ENCODE assay signal across 31 mouse cellular contexts in the genomic region with DNA sequence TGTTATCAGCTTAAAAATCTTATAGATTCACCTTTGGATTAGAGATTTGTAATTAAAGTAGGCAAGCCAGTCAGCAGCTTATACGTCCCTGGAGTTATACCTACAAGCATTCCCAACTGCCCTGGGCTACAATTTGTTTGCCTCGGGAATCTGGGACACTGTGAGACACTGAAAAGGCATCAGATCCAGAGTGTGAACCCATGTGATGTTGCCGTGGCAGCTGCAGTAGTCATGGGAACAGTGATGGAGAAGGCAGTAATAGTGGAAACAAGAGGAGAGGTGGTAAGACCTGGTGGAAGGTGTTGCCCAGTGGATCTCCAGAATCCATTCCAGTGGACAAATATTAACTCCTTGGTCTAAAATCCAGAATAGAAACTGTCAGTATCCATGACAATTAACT. TPM values are rescaled to one million over a fixed set of nuclear protein-coding genes. Genes with fewer than 3 reads are reported as not detected.
"Had no signal": no experiment of that assay in that cellular context is flagged by ENCODE, and none has a peak within 500 bp of the region (broad histone marks: within the 10 kb centered on the region; RNA-seq: fewer than 3 reads in every experiment).

No protein-coding gene starts in this region.

- H3K36me3 ChIP-seq: heart, embryonic 10.5 days; heart, embryonic 12.5 days; hindbrain, embryonic 10.5 days; hindbrain, embryonic 12.5 days; intestine, embryonic 15.5 days; limb, embryonic 10.5 days; limb, embryonic 12.5 days had no signal

- H3K9me3 ChIP-seq: heart, embryonic 10.5 days; heart, embryonic 12.5 days; hindbrain, embryonic 10.5 days; hindbrain, embryonic 12.5 days; intestine, embryonic 15.5 days; limb, embryonic 10.5 days; limb, embryonic 12.5 days had no signal

- DNase-seq: gastrocnemius, adult 2 months; gastrocnemius, postnatal 10 days; gastrocnemius, postnatal 25 days; heart, adult 18-20 months; heart, postnatal 10 days; heart, postnatal 4 days; kidney, adult 18-20 months; kidney, adult 8-10 months; kidney, postnatal 10 days; kidney, postnatal 25 days; kidney, postnatal 4 days; liver had no signal

- H3K4me3 ChIP-seq: gastrocnemius, adult 2 months; heart, embryonic 10.5 days; heart, embryonic 12.5 days; hindbrain, embryonic 10.5 days; hindbrain, embryonic 12.5 days; intestine, embryonic 15.5 days; layer of hippocampus, adult 2 months; left cerebral cortex, adult 2 months; limb, embryonic 10.5 days; limb, embryonic 12.5 days had no signal

- H3K9ac ChIP-seq: heart, embryonic 12.5 days; hindbrain, embryonic 12.5 days; hindbrain, embryonic 14.5 days; intestine, embryonic 15.5 days; limb, embryonic 12.5 days had no signal

- H3K27ac ChIP-seq: gastrocnemius, adult 2 months; heart, embryonic 10.5 days; hindbrain, embryonic 10.5 days; hindbrain, embryonic 12.5 days; hindbrain, embryonic 14.5 days; intestine, embryonic 15.5 days; left cerebral cortex, adult 2 months; limb, embryonic 10.5 days; limb, embryonic 12.5 days had no signal

- H3K27me3 ChIP-seq: heart, embryonic 12.5 days; hindbrain, embryonic 12.5 days; intestine, embryonic 15.5 days; limb, embryonic 12.5 days had no signal

- ATAC-seq: hindbrain, embryonic 16.5 days; inflammation-experienced regulatory T-cells, adult 6 months; intestine, embryonic 15.5 days; intestine, postnatal 0 days had no signal

- H3K4me2 ChIP-seq: heart, embryonic 12.5 days; hindbrain, embryonic 12.5 days; hindbrain, embryonic 14.5 days; intestine, embryonic 15.5 days; limb, embryonic 12.5 days; liver, embryonic 11.5 days had no signal

- H3K4me1 ChIP-seq: heart, embryonic 10.5 days; heart, embryonic 12.5 days; hindbrain, embryonic 10.5 days; hindbrain, embryonic 12.5 days; intestine, embryonic 15.5 days had no signal

RNA-seq across cellular contexts. Expression of a gene that starts 7.8 kb away (rescaled TPM):
- total RNA-seq: gastrocnemius, adult 2 months; gastrocnemius, postnatal 25 days; gastrocnemius, postnatal 4 days; granulocyte monocyte progenitor cell, adult 5-6 weeks; heart, postnatal 10 days; heart, postnatal 25 days had no signal
- polyA plus RNA-seq: heart, embryonic 14.5 days; inflammation-experienced regulatory T-cells, adult 6 months; intestine, embryonic 15.5 days; intestine, postnatal 0 days; kidney, embryonic 14.5 days; limb, embryonic 10.5 days; limb, embryonic 12.5 days; liver, embryonic 11.5 days had no signal
